Mouse (Mus musculus) midbrain, embryonic 15.5 days (tissue): ENCODE measurements around the gene Mtmr10. TPM values are rescaled to one million over a fixed set of nuclear protein-coding genes. Genes with fewer than 3 reads are reported as not detected.

Experiments used
- microRNA-seq: library from miRNA; unstranded; fragments of <30 nt; microRNA quantifications from one replicate; pipeline ENCODE4, GENCODE M21; 2016
- polyA plus RNA-seq: library from polyadenylated mRNA; unstranded; fragments of >200 nt; fragmentation: Nextera tagmentation; extraction: Ambion mirVana; gene quantifications from 2 replicates; pipeline ENCODE4 v1.2.1, GENCODE M21; 2015

The Mtmr10 gene
- polyA plus RNA-seq, 1 experiment from 2014 or later = 9.5 TPM

Small RNA genes within 50 kb of the gene (microRNA-seq; reads per million reads assigned to microRNA genes)
- not detected for gene Mir6416

Other genes with a start within 250 kb of the Mtmr10 start
- gene Trpm1, start 133.8 kb upstream of the Mtmr10 start, polyA plus RNA-seq = 0.19 and 0.26 TPM in 2 replicates
- gene Fan1, start 86.4 kb downstream of the Mtmr10 start, polyA plus RNA-seq = 7.1 and 7.6 TPM in 2 replicates
- gene Mphosph10, start 104.6 kb downstream of the Mtmr10 start, polyA plus RNA-seq = 23.2 and 23.7 TPM in 2 replicates
- 32.8 and 33.4 TPM in 2 replicates for gene Mcee, start 105.0 kb downstream of the Mtmr10 start, polyA plus RNA-seq
- 199 and 201 TPM in 2 replicates for gene Apba2, start 214.1 kb downstream of the Mtmr10 start, polyA plus RNA-seq